In genomic region chr4:32903826-32904225, GRCm38 (mm10) we compare ENCODE assay signal across 16 mouse cellular contexts. TPM values are rescaled to one million over a fixed set of nuclear protein-coding genes. Genes with fewer than 3 reads are reported as not detected.
DNase-seq lines count a peak whose midpoint lies in the region.
"Had no signal": no experiment of that assay in that cellular context is flagged by ENCODE, and none has a peak within 500 bp of the region (broad histone marks: within the 10 kb centered on the region; RNA-seq: fewer than 3 reads in every experiment).

No protein-coding gene starts in this region.

- intact Hi-C loops in left cerebral cortex, postnatal 14 days (cut with DNase I), result no loop called here

- peak; percentile 72 for DNase-seq in heart, adult 11 months
- no peak for DNase-seq in heart, adult 9 months (ENCODE audit: low spot score in 2 of 2)
- peak; percentile 16 to 54 for DNase-seq in left cerebral cortex, postnatal 14 days (ENCODE audit: low spot score in 2 of 2)
- no peak for DNase-seq in left cerebral cortex, adult 9 months (ENCODE audit: low spot score in 2 of 2)
- peak; percentile 14 for DNase-seq in right cerebral cortex, adult 18-20 months
- DNase-seq in right cerebral cortex, postnatal 14 days, result no peak
- no peak for DNase-seq in cerebellum, adult 18-20 months
- DNase-seq: adrenal gland, adult 2 months; adrenal gland, postnatal 10 days; adrenal gland, postnatal 25 days; cerebellum, adult 11-12 months; cerebellum, adult 8-10 months; cerebellum, adult 9-11 months; cerebellum, postnatal 14 days; cerebellum, postnatal 36 days; embryo, embryonic 11 days had no signal

RNA-seq across cellular contexts. Expression of gene Ankrd6, which starts 46.8 kb away (rescaled TPM):
- total RNA-seq in left cerebral cortex, postnatal 14 days (2021), result 10 to 100 TPM; 36.1 to 38.9 TPM

Comparison
In these comparisons a context has a peak if more than half of its experiments do, and no peak if none do; other contexts are left out.
1. DNase-seq: peak in heart, adult 11 months (single experiment), left cerebral cortex, postnatal 14 days (2 of 2) and right cerebral cortex, adult 18-20 months (single experiment); none in heart, adult 9 months (0 of 2), left cerebral cortex, adult 9 months (0 of 2), right cerebral cortex, postnatal 14 days (single experiment) and cerebellum, adult 18-20 months (0 of 2).